Mouse (Mus musculus) bone marrow, adult 2 months (tissue): ENCODE measurements around the gene Enpp7.

Experiments used
- CTCF ChIP-seq: fragments of 200-500 bp; IDR thresholded peaks from 2 replicates; pipeline ENCODE4 v1.5.1; 2011; ENCODE audit warnings: low read length, control low read depth; ENCODE audit not compliant: control insufficient read depth, insufficient read depth
- POLR2A ChIP-seq: fragments of 200-500 bp; IDR thresholded peaks from 2 replicates; pipeline ENCODE4 v1.6.1; 2011; ENCODE audit warnings: low read depth, mild to moderate bottlenecking, control low read depth, low read length, borderline replicate concordance; ENCODE audit not compliant: control insufficient read depth

- TF ChIP-seq POLR2A (no peak), CTCF (no peak)
Measured at GRCm38 (mm10) chr11:119041325-119041716, 53.3 kb downstream of the Enpp7 start.
